Mouse (Mus musculus) myocyte (in vitro differentiated cells): Measurements from ENCODE around the gene Prkcz.

Experiments
- E2F4 ChIP-seq: IDR thresholded peaks from one replicate; pipeline ENCODE4 v1.6.1; 2011; ENCODE audit warnings: mild to moderate bottlenecking, control low read depth, moderate library complexity; ENCODE audit not compliant: insufficient read depth
- POLR2A ChIP-seq: IDR thresholded peaks from one replicate; pipeline ENCODE4 v1.6.1; 2011; ENCODE audit warnings: low read depth, mild to moderate bottlenecking, control low read depth, moderate library complexity; ENCODE audit not compliant: insufficient read length
- REST ChIP-seq: IDR thresholded peaks from one replicate; pipeline ENCODE4 v1.6.1; 2011; ENCODE audit warnings: mild to moderate bottlenecking, control low read depth, moderate library complexity; ENCODE audit not compliant: insufficient read depth, insufficient read length
- TCF12 ChIP-seq: IDR thresholded peaks from one replicate; pipeline ENCODE4 v1.6.1; 2011; ENCODE audit warnings: mild to moderate bottlenecking, control low read depth; ENCODE audit not compliant: poor library complexity, insufficient read depth, severe bottlenecking
- USF1 ChIP-seq: IDR thresholded peaks from one replicate; pipeline ENCODE4 v1.6.1; 2011; ENCODE audit warnings: low read depth, mild to moderate bottlenecking, control low read depth, moderate library complexity

DNA sequence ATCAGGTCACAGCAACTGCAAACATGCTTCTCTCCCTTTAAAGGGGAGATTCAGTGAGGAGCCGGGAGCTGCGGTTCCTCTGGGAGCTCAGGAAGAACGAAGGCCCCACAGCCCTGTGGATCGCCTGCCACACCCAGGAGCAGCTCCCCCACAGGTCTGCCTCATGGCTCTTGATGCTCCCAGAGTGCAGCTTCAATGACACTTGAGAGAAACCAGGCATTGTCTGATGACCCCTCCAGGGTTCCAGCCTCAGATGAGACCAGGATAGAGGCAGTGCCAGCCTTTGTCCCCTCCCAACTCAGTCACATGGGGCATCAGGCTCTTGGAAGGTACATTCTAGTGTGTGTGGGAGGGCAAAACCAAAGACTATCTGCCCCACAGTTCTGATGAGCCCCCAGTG is 59.2 kb downstream of the Prkcz start:
- TF ChIP-seq TCF12 (no peak), POLR2A (no peak), USF1 (no peak), REST (no peak), E2F4 (no peak)
